Mouse (Mus musculus) MEL (cell line): Measurements from ENCODE around the gene Fam214a. TPM values are rescaled to one million over a fixed set of nuclear protein-coding genes. Genes with fewer than 3 reads are reported as not detected.

Experiments
- DNase-seq: peaks from one replicate; pipeline ENCODE4 v3.0.0; 2011; ENCODE audit warnings: low read depth, low spot score
- H3K27ac ChIP-seq: 2 replicates; pipeline ENCODE4 v1.5.1; 2012; ENCODE audit warnings: low read depth, mild to moderate bottlenecking, control low read depth, low read length, moderate library complexity; ENCODE audit not compliant: control insufficient read depth
- H3K27me3 ChIP-seq, 2 experiments: fragments of 150-350 bp in 1 of 2; sonication (generic) in 1 of 2; 2 replicates each; pipeline ENCODE4 v1.6.1; 2012; ENCODE audit warnings: low read length in 2 of 2, mild to moderate bottlenecking in 2 of 2, improper control_type of control experiment in 1 of 2, moderate library complexity in 1 of 2; ENCODE audit not compliant: insufficient read depth in 2 of 2, control insufficient read depth in 1 of 2
- H3K36me3 ChIP-seq, 2 experiments: 2 replicates each; pipeline ENCODE4 v1.6.1; 2012 to 2014; ENCODE audit warnings: low read length in 2 of 2, improper control_type of control experiment in 1 of 2, inconsistent platforms in 1 of 2, mild to moderate bottlenecking in 1 of 2; ENCODE audit not compliant: insufficient read depth in 2 of 2, control insufficient read depth in 1 of 2
- H3K4me1 ChIP-seq, 2 experiments: fragments of 150-350 bp in 1 of 2; sonication (generic) in 1 of 2; 2 replicates each; pipeline ENCODE4 v1.6.1; 2012; ENCODE audit warnings: low read length in 2 of 2, improper control_type of control experiment in 1 of 2, mild to moderate bottlenecking in 1 of 2; ENCODE audit not compliant: insufficient read depth in 2 of 2, control insufficient read depth in 1 of 2
- H3K4me3 ChIP-seq, 2 experiments: fragments of 150-350 bp in 1 of 2; sonication (generic) in 1 of 2; 2 replicates each; pipeline ENCODE4 v1.5.1; 2012; ENCODE audit warnings: low read depth in 2 of 2, low read length in 2 of 2, mild to moderate bottlenecking in 2 of 2, moderate library complexity in 2 of 2, control low read depth in 1 of 2, improper control_type of control experiment in 1 of 2; ENCODE audit not compliant: control insufficient read depth in 1 of 2, insufficient read depth in 1 of 2
- H3K79me2 ChIP-seq: 2 replicates; pipeline ENCODE4 v1.6.1; 2012; ENCODE audit warnings: mild to moderate bottlenecking, low read length, moderate library complexity; ENCODE audit not compliant: control insufficient read depth, poor library complexity, insufficient read depth
- H3K9ac ChIP-seq: 2 replicates; pipeline ENCODE4 v1.6.1; 2012; ENCODE audit warnings: low read depth, mild to moderate bottlenecking, control low read depth, low read length, moderate library complexity; ENCODE audit not compliant: control insufficient read depth, poor library complexity, severe bottlenecking
- H3K9me3 ChIP-seq: fragments of 150-350 bp; sonication (generic); replicated peaks from 2 replicates; pipeline ENCODE4 v1.6.1; 2012; ENCODE audit warnings: mild to moderate bottlenecking, low read length, improper control_type of control experiment, moderate library complexity; ENCODE audit not compliant: insufficient read depth
- BHLHE40 ChIP-seq: IDR thresholded peaks from 2 replicates; pipeline ENCODE4 v1.6.1; 2012; ENCODE audit warnings: low read depth, mild to moderate bottlenecking, inconsistent platforms, low read length, improper control_type of control experiment, borderline replicate concordance
- CHD2 ChIP-seq: IDR thresholded peaks from 2 replicates; pipeline ENCODE4 v1.6.1; 2011; ENCODE audit warnings: low read length, improper control_type of control experiment
- CTCF ChIP-seq, 3 experiments: IDR thresholded peaks in 2 of 3; conservative IDR thresholded peaks in 1 of 3; 2 replicates each; pipeline ENCODE4 v1.5.1; 2011 to 2012; ENCODE audit warnings: low read length in 3 of 3, low read depth in 2 of 3, mild to moderate bottlenecking in 2 of 3, improper control_type of control experiment in 1 of 3, inconsistent platforms in 1 of 3, mixed read lengths in 1 of 3, moderate library complexity in 1 of 3; ENCODE audit not compliant: control insufficient read depth in 1 of 3, insufficient read depth in 1 of 3, poor library complexity in 1 of 3, severe bottlenecking in 1 of 3
- ELF1 ChIP-seq: IDR thresholded peaks from 2 replicates; pipeline ENCODE4 v1.6.1; 2014; ENCODE audit warnings: low read depth, mild to moderate bottlenecking, inconsistent platforms, low read length, improper control_type of control experiment, moderate library complexity
- ETS1 ChIP-seq: IDR thresholded peaks from 2 replicates; pipeline ENCODE4 v1.6.1; 2012; ENCODE audit warnings: low read depth, mild to moderate bottlenecking, inconsistent platforms, low read length, improper control_type of control experiment, moderate library complexity
- KAT2A ChIP-seq: conservative IDR thresholded peaks from 2 replicates; pipeline ENCODE4 v1.6.1; 2012; ENCODE audit warnings: low read depth, low read length, improper control_type of control experiment, inconsistent platforms
- MAX ChIP-seq: IDR thresholded peaks from 2 replicates; pipeline ENCODE4 v1.6.1; 2011; ENCODE audit warnings: low read length, improper control_type of control experiment
- MEF2A ChIP-seq: IDR thresholded peaks from 2 replicates; pipeline ENCODE4 v1.6.1; 2014; ENCODE audit warnings: low read depth, mild to moderate bottlenecking, inconsistent platforms, low read length, improper control_type of control experiment; ENCODE audit not compliant: poor library complexity, insufficient replicate concordance, severe bottlenecking; ENCODE audit errors: extremely low read depth
- MYB ChIP-seq: IDR thresholded peaks from 2 replicates; pipeline ENCODE4 v1.6.1; 2011; ENCODE audit warnings: mild to moderate bottlenecking, low read depth, low read length, improper control_type of control experiment
- NELFE ChIP-seq: IDR thresholded peaks from 2 replicates; pipeline ENCODE4 v1.6.1; 2011; ENCODE audit warnings: low read depth, low read length, improper control_type of control experiment
- POLR2A ChIP-seq, 2 experiments: IDR thresholded peaks; 2 replicates each; pipeline ENCODE4 v1.6.1; 2011 to 2012; ENCODE audit warnings: low read length in 2 of 2, mild to moderate bottlenecking in 2 of 2, control low read depth in 1 of 2, improper control_type of control experiment in 1 of 2, low read depth in 1 of 2, moderate library complexity in 1 of 2; ENCODE audit not compliant: control insufficient read depth in 1 of 2, insufficient read depth in 1 of 2, poor library complexity in 1 of 2
- POLR2AphosphoS2 ChIP-seq: IDR thresholded peaks from 2 replicates; pipeline ENCODE4 v1.6.1; 2011; ENCODE audit warnings: low read length, improper control_type of control experiment
- POLR2AphosphoS5 ChIP-seq: IDR thresholded peaks from 2 replicates; pipeline ENCODE4 v1.6.1; 2012; ENCODE audit warnings: low read depth, borderline replicate concordance, mild to moderate bottlenecking, inconsistent platforms, low read length, moderate library complexity, mixed read lengths
- RAD21 ChIP-seq: IDR thresholded peaks from 2 replicates; pipeline ENCODE4 v1.6.1; 2011; ENCODE audit warnings: mild to moderate bottlenecking, low read depth, low read length, improper control_type of control experiment
- SIN3A ChIP-seq: IDR thresholded peaks from 2 replicates; pipeline ENCODE4 v1.6.1; 2012; ENCODE audit warnings: low read length, improper control_type of control experiment, inconsistent platforms
- TBP ChIP-seq: IDR thresholded peaks from 2 replicates; pipeline ENCODE4 v1.8.0; 2011; ENCODE audit warnings: low read depth, low read length, improper control_type of control experiment
- USF1 ChIP-seq: IDR thresholded peaks from 2 replicates; pipeline ENCODE4 v1.6.1; 2014; ENCODE audit warnings: low read depth, mild to moderate bottlenecking, inconsistent platforms, low read length, improper control_type of control experiment, moderate library complexity
- ZC3H11A ChIP-seq: IDR thresholded peaks from 2 replicates; pipeline ENCODE4 v1.6.1; 2012; ENCODE audit warnings: low read depth, mild to moderate bottlenecking, inconsistent platforms, low read length, improper control_type of control experiment
- polyA plus RNA-seq, 2 experiments: library from polyadenylated mRNA; stranded (reverse) in 1 of 2; unstranded in 1 of 2; fragments of >175 nt in 1 of 2; fragments of >200 nt in 1 of 2; gene quantifications; 2 replicates each; pipeline versions ENCODE4 v1.2.1 to v1.2.4; 2012; ENCODE audit warnings: low replicate concordance in 2 of 2, low read depth in 1 of 2; ENCODE audit not compliant: insufficient read length in 2 of 2, insufficient read depth in 1 of 2, missing spikeins in 1 of 2
- total RNA-seq: library from RNA; depleted of rRNA; stranded (reverse); fragments of 300-350 nt; gene quantifications from 2 replicates; pipeline ENCODE4 v1.2.3, GENCODE M21; 2012

Fam214a gene
- total and polyA plus RNA-seq, 3 experiments = 2.3 to 3.9 TPM; not detected in 1

- Histone ChIP-seq H3K79me2 (no peaks in the 10 kb centered on the region), H3K36me3 (no peaks in the 10 kb centered on the region; a peak in 1 of 4 replicates), H3K9ac (no peak overlapping the region), H3K4me1 (no peaks in the 10 kb centered on the region), H3K4me3 (no peak overlapping the region), H3K9me3 (no peaks in the 10 kb centered on the region), H3K27me3 (no peaks in the 10 kb centered on the region), H3K27ac (no peak overlapping the region)
- TF ChIP-seq SIN3A = no peak
- TF ChIP-seq CTCF (IDR thresholded peaks at IDR 0.05 in 2 of 3, conservative IDR thresholded peaks at IDR 0.05 in 1 of 3; ENCODE audit: control insufficient read depth in 1 of 3, insufficient read depth in 1 of 3, low read depth in 2 of 3, low read length in 3 of 3, poor library complexity in 1 of 3, severe bottlenecking in 1 of 3) = no peak
- TF ChIP-seq POLR2AphosphoS5 = no peak
- no peak for TF ChIP-seq MYB
- TF ChIP-seq RAD21 = no peak
- TF ChIP-seq KAT2A = no peak
- TF ChIP-seq TBP = no peak
- TF ChIP-seq BHLHE40 = no peak
- no peak for TF ChIP-seq ELF1
- no peak for TF ChIP-seq MEF2A
- no peak for TF ChIP-seq CHD2
- TF ChIP-seq USF1 = no peak
- TF ChIP-seq POLR2A (IDR thresholded peaks at IDR 0.05; ENCODE audit: control insufficient read depth in 1 of 2, insufficient read depth in 1 of 2, low read depth in 1 of 2, low read length in 2 of 2, poor library complexity in 1 of 2) = no peak
- no peak for TF ChIP-seq MAX
- TF ChIP-seq POLR2AphosphoS2 = no peak
- DNase-seq = no peak
Observed at GRCm38 (mm10) chr9:75004203-75004602, 51.5 kb downstream of the Fam214a start.

- no peaks in the 10 kb centered on the region; a peak in 1 of 4 replicates for H3K36me3 ChIP-seq
- DNase-seq = peak; percentile 72
Observed at GRCm38 (mm10) chr9:75016591-75016990, 63.9 kb downstream of the Fam214a start.

More at GRCm38 (mm10) chr9:75016591-75016990, 63.9 kb downstream of the Fam214a start:
- no peaks in the 10 kb centered on the region for H3K4me1 ChIP-seq
- no peaks in the 10 kb centered on the region for H3K79me2 ChIP-seq
- H3K9ac ChIP-seq = no peak overlapping the region
- H3K27ac ChIP-seq = no peak overlapping the region
- no peaks in the 10 kb centered on the region for H3K9me3 ChIP-seq
- TF ChIP-seq ETS1 = no peak
- no peak for TF ChIP-seq NELFE
- TF ChIP-seq ZC3H11A = no peak
- no peak for TF ChIP-seq CTCF (IDR thresholded peaks at IDR 0.05 in 2 of 3, conservative IDR thresholded peaks at IDR 0.05 in 1 of 3; ENCODE audit: control insufficient read depth in 1 of 3, insufficient read depth in 1 of 3, low read depth in 2 of 3, low read length in 3 of 3, poor library complexity in 1 of 3, severe bottlenecking in 1 of 3)
- no peaks in the 10 kb centered on the region for H3K27me3 ChIP-seq
- H3K4me3 ChIP-seq = no peak overlapping the region
